ENCODE assay signal across 8 mouse cellular contexts in the genomic region with DNA sequence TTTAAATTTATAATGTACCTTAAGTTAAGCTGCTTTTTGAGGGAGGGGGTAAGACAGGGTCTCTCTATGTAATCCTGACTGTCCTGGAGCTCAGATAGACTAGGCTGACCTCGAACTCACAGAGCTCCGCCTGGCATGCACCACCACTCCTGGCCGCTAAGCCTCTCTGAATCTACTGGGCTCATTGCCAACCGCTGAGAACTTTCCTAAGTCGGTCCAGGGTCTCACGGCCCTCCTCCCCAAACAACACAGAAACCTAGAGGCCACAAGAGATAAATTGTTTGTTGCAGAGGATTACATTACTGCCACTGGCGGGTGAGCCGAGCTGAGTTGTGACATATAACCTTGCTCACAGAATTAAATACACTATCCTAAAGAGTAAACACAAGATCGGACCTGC. TPM values are rescaled to one million over a fixed set of nuclear protein-coding genes. Genes with fewer than 3 reads are reported as not detected.
DNase-seq lines count a peak whose midpoint lies in the region; ATAC-seq lines count a peak whose summit lies in the region.

No protein-coding gene starts in this region.

- peak overlapping the region; percentile 23; the same call in 1 of the 2 replicates for H3K9ac ChIP-seq in forebrain, embryonic 13.5 days
- H3K9ac ChIP-seq in hindbrain, embryonic 16.5 days (ENCODE audit: low read depth, low read length): no peak overlapping the region
- H3K9ac ChIP-seq in limb, embryonic 15.5 days: no peak overlapping the region

- DNase-seq in cerebellum, adult 11 months: peak; percentile 50
- DNase-seq in adrenal gland, postnatal 36 days: peak; percentile 77 to 82
- DNase-seq in naive thymus-derived CD4-positive, alpha-beta T cell, adult 2 months (ENCODE audit: low read depth): peak; percentile 20
- DNase-seq in natural killer cell, adult 2 months (ENCODE audit: low spot score in 2 of 2): no peak

- peak overlapping the region; percentile 71 for H3K4me3 ChIP-seq in forebrain, embryonic 13.5 days
- peak overlapping the region; percentile 76 for H3K4me3 ChIP-seq in hindbrain, embryonic 16.5 days (ENCODE audit: low read length)
- peak overlapping the region; percentile 61 for H3K4me3 ChIP-seq in limb, embryonic 15.5 days

- peak overlapping the region; percentile 86 for H3K4me2 ChIP-seq in forebrain, embryonic 13.5 days
- peak overlapping the region; percentile 87 for H3K4me2 ChIP-seq in hindbrain, embryonic 16.5 days (ENCODE audit: low read length)
- H3K4me2 ChIP-seq in limb, embryonic 15.5 days: peak overlapping the region; percentile 89

- no peak overlapping the region for H3K27ac ChIP-seq in forebrain, embryonic 13.5 days
- H3K27ac ChIP-seq in hindbrain, embryonic 16.5 days (ENCODE audit: low read depth, low read length): peak overlapping the region; percentile 96
- H3K27ac ChIP-seq in limb, embryonic 15.5 days: no peak overlapping the region

- no peaks in the 10 kb centered on the region for H3K9me3 ChIP-seq in forebrain, embryonic 13.5 days (replicated peaks)
- H3K9me3 ChIP-seq in hindbrain, embryonic 16.5 days (ENCODE audit: control insufficient read depth, low read length): no peaks in the 10 kb centered on the region
- H3K9me3 ChIP-seq in limb, embryonic 15.5 days: no peaks in the 10 kb centered on the region

- H3K36me3 ChIP-seq in forebrain, embryonic 13.5 days (ENCODE audit: poor library complexity, severe bottlenecking): 0 out of 2 replicates have a peak, but pooled peaks cover under 1% of the 10 kb centered on the region
- H3K36me3 ChIP-seq in hindbrain, embryonic 16.5 days (ENCODE audit: control insufficient read depth, insufficient read depth, low read length): no peaks in the 10 kb centered on the region
- no peaks in the 10 kb centered on the region for H3K36me3 ChIP-seq in limb, embryonic 15.5 days

- H3K4me1 ChIP-seq in forebrain, embryonic 13.5 days: peaks cover 3% of the 10 kb centered on the region; the same call in 1 of the 2 replicates
- peaks cover 4% of the 10 kb centered on the region for H3K4me1 ChIP-seq in hindbrain, embryonic 16.5 days (ENCODE audit: control insufficient read depth, insufficient read depth, low read depth, low read length)
- H3K4me1 ChIP-seq in limb, embryonic 15.5 days: peaks cover 12% of the 10 kb centered on the region; the same call in 1 of the 2 replicates

- no peak for ATAC-seq in cerebellum, adult (ENCODE audit: insufficient number of reproducible peaks, low FRiP score, low TSS enrichment)
- ATAC-seq in forebrain, embryonic 13.5 days: no peak
- no peak for ATAC-seq in hindbrain, embryonic 16.5 days
- no peak for ATAC-seq in limb, embryonic 15.5 days (ENCODE audit: insufficient number of reproducible peaks, low FRiP score, low TSS enrichment, low read depth)

- WGBS in forebrain, embryonic 13.5 days: 16% methylated on average over 9 of the region's 9 CpGs
- 11% methylated on average over 9 of the region's 9 CpGs for WGBS in hindbrain, embryonic 16.5 days
- 17% methylated on average over 9 of the region's 9 CpGs for WGBS in limb, embryonic 15.5 days

- peaks cover 8% of the 10 kb centered on the region; the same call in 1 of the 2 replicates for H3K27me3 ChIP-seq in forebrain, embryonic 13.5 days
- no peaks in the 10 kb centered on the region for H3K27me3 ChIP-seq in hindbrain, embryonic 16.5 days (replicated peaks; ENCODE audit: control insufficient read depth, insufficient read depth, low read length)
- H3K27me3 ChIP-seq in limb, embryonic 15.5 days: no peaks in the 10 kb centered on the region

RNA-seq across cellular contexts. Expression of gene Pm20d2, which starts 1.4 kb away (rescaled TPM):
- total RNA-seq in adrenal gland, postnatal 36 days (2021): 10 to 100 TPM; 17.9 to 63.5 TPM
- 2.1 TPM in 2 replicates for polyA plus RNA-seq in forebrain, embryonic 13.5 days (2015; fragmentation: Nextera tagmentation; extraction: Ambion mirVana)
- 1.9 and 2.0 TPM in 2 replicates for polyA plus RNA-seq in hindbrain, embryonic 16.5 days (2015; fragmentation: Nextera tagmentation; extraction: Ambion mirVana)
- polyA plus RNA-seq in limb, embryonic 15.5 days (2015; fragmentation: Nextera tagmentation; extraction: Ambion mirVana): 1.5 and 1.7 TPM in 2 replicates

RNA-seq across cellular contexts. Expression of gene Srsf12, which starts 20.6 kb away (rescaled TPM):
- total RNA-seq in adrenal gland, postnatal 36 days (2021): 1 to 10 TPM in 1 of 2 experiments, under 1 TPM in 1; 0.76 to 1.2 TPM
- polyA plus RNA-seq in forebrain, embryonic 13.5 days (2015; fragmentation: Nextera tagmentation; extraction: Ambion mirVana): 13.2 and 18.8 TPM in 2 replicates
- polyA plus RNA-seq in hindbrain, embryonic 16.5 days (2015; fragmentation: Nextera tagmentation; extraction: Ambion mirVana): 74.5 and 79.2 TPM in 2 replicates
- 13.8 and 15.4 TPM in 2 replicates for polyA plus RNA-seq in limb, embryonic 15.5 days (2015; fragmentation: Nextera tagmentation; extraction: Ambion mirVana)

RNA-seq across cellular contexts. Expression of gene Gabrr1, which starts 55.8 kb away (rescaled TPM):
- under 1 TPM in 1 of 2 experiments, not detected in 1; 0.13 TPM for total RNA-seq in adrenal gland, postnatal 36 days (2021)
- polyA plus RNA-seq in forebrain, embryonic 13.5 days (2015; fragmentation: Nextera tagmentation; extraction: Ambion mirVana): not detected in 2 replicates
- polyA plus RNA-seq in hindbrain, embryonic 16.5 days (2015; fragmentation: Nextera tagmentation; extraction: Ambion mirVana): 0.25 and 0.32 TPM in 2 replicates
- 0.06 TPM in 1 of 2 replicates, not detected in the other for polyA plus RNA-seq in limb, embryonic 15.5 days (2015; fragmentation: Nextera tagmentation; extraction: Ambion mirVana)

Comparison
In these comparisons a context has a peak if more than half of its experiments do, and no peak if none do; other contexts are left out.
1. DNase-seq: peak in cerebellum, adult 11 months (single experiment), adrenal gland, postnatal 36 days (2 of 2) and naive thymus-derived CD4-positive, alpha-beta T cell, adult 2 months (single experiment); none in natural killer cell, adult 2 months (0 of 2).
2. Peak in every context shown above with its lines, with median percentiles within 50 percentile points of each other: H3K4me2 ChIP-seq and H3K4me3 ChIP-seq.